9 mouse cellular contexts compared by ENCODE assay signal in the genomic region with DNA sequence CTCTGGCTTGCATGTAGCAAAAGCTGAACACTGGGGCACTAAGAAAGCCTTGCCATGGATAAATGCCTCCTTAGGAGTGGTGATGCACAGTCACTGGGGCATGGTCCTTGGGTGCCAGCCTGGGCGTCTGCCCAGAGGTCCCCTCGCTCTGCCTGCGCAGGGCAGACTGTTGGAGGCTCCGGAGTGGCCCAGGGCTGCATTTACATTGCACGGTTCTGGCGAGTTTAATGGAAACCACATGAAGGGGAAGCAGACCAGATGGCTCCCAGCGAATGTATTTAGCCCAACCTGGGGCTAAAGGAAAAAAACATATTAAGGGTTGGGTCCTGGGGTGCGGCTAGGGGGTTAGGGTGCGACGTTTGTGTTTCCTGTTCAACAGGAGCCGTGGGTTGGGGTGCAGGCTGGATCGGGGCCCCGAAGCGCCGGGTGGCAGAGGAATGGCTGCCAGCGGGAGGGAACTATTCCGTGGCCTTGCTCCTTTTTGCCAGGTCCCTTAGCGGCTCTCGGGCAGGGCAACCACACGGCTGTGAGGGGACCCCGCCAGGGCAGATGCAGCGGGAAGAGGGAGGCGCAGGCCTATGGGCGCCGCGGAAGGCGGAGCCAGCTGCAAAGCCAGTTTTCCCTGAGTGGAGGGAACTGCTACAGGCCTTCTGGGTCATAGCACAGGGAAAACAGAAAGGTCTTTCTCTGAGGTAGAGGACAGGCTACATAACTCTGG. TPM values are rescaled to one million over a fixed set of nuclear protein-coding genes. Genes with fewer than 3 reads are reported as not detected.
DNase-seq lines count a peak whose midpoint lies in the region; ATAC-seq and TF ChIP-seq lines count a peak whose summit lies in the region.
"Had no signal": no experiment of that assay in that cellular context is flagged by ENCODE, and none has a peak within 500 bp of the region (broad histone marks: within the 10 kb centered on the region; RNA-seq: fewer than 3 reads in every experiment).

No protein-coding gene starts in this region.

- peak overlapping the region; percentile 87 for H3K27ac ChIP-seq in kidney, embryonic 15.5 days
- H3K27ac ChIP-seq in small intestine, adult 2 months (ENCODE audit: insufficient read depth, low read depth, low read length) = no peak overlapping the region

- peak overlapping the region; percentile 68 for H3K4me2 ChIP-seq in kidney, embryonic 15.5 days

- WGBS in kidney, embryonic 15.5 days = 7% methylated on average over 27 of the region's 27 CpGs
- WGBS in small intestine, adult 2 months = 6% methylated on average over 27 of the region's 27 CpGs

- no peaks in the 10 kb centered on the region for H3K9me3 ChIP-seq in kidney, embryonic 15.5 days (replicated peaks)

- peaks cover 31% of the 10 kb centered on the region for H3K4me1 ChIP-seq in kidney, embryonic 15.5 days
- peaks cover 10% of the 10 kb centered on the region for H3K4me1 ChIP-seq in small intestine, adult 2 months (ENCODE audit: control insufficient read depth, insufficient read depth, insufficient read length, low read length)

- no peak for TF ChIP-seq POLR2A in small intestine, adult 2 months (IDR thresholded peaks at IDR 0.05; ENCODE audit: low read depth, low read length)

- peak overlapping the region; percentile 39 for H3K9ac ChIP-seq in kidney, embryonic 15.5 days

- H3K27me3 ChIP-seq in kidney, embryonic 15.5 days = no peaks in the 10 kb centered on the region
- no peaks in the 10 kb centered on the region for H3K27me3 ChIP-seq in small intestine, adult 2 months (ENCODE audit: control insufficient read depth, insufficient read depth, low read length)

- no peaks in the 10 kb centered on the region for H3K36me3 ChIP-seq in kidney, embryonic 15.5 days
- no peaks in the 10 kb centered on the region for H3K36me3 ChIP-seq in small intestine, adult 2 months (ENCODE audit: control insufficient read depth, insufficient read depth, low read length)

- ATAC-seq in CD4-positive, CD25-positive, alpha-beta regulatory T cell, adult 4 months = peak; percentile 47
- ATAC-seq in kidney, embryonic 15.5 days (replicated peaks; ENCODE audit: low FRiP score) = peak; percentile 88
- ATAC-seq in monocyte, adult 5-6 weeks (replicated peaks; ENCODE audit: insufficient number of reproducible peaks, low FRiP score, low TSS enrichment, poor library complexity, severe bottlenecking) = no peak

- H3K4me3 ChIP-seq in kidney, embryonic 15.5 days (replicated peaks) = peak overlapping the region; percentile 38
- H3K4me3 ChIP-seq in small intestine, adult 2 months (ENCODE audit: low read depth, low read length) = peak overlapping the region; percentile 60

- DNase-seq in adipocyte (ENCODE audit: low spot score) = peak; percentile 63
- peak; percentile 82 for DNase-seq in embryo, embryonic 11 days
- DNase-seq in heart, adult 9 months (ENCODE audit: low spot score in 2 of 2) = peak; percentile 27
- DNase-seq in lung, postnatal 14 days = peak; percentile 36

- no peak for TF ChIP-seq CTCF in small intestine, adult 2 months (IDR thresholded peaks at IDR 0.05; ENCODE audit: extremely low read depth, insufficient read length, insufficient replicate concordance, low read depth, low read length)

RNA-seq across cellular contexts. Expression of a gene that starts 38.6 kb away (rescaled TPM):
- not detected for polyA plus RNA-seq in CD4-positive, CD25-positive, alpha-beta regulatory T cell, adult 4 months (2017; shearing (Covaris generic))
- not detected in 2 replicates for polyA plus RNA-seq in kidney, embryonic 15.5 days (2015; fragmentation: Nextera tagmentation; extraction: Ambion mirVana)
- polyA plus RNA-seq in small intestine, adult 2 months (2012; rRNA removed) = not detected in 2 replicates
- total RNA-seq in monocyte, adult 5-6 weeks (2017) = not detected in 3 replicates
- total RNA-seq: gastrocnemius, adult 8-10 months had no signal

Comparison
In these comparisons a context has a peak if more than half of its experiments do, and no peak if none do; other contexts are left out.
1. DNase-seq: peak in every context shown above with its lines; median percentile 82 in embryo, embryonic 11 days; 63 in adipocyte; 36 in lung, postnatal 14 days; 27 in heart, adult 9 months.